ENCODE assay signal across 27 mouse cellular contexts in the genomic region with DNA sequence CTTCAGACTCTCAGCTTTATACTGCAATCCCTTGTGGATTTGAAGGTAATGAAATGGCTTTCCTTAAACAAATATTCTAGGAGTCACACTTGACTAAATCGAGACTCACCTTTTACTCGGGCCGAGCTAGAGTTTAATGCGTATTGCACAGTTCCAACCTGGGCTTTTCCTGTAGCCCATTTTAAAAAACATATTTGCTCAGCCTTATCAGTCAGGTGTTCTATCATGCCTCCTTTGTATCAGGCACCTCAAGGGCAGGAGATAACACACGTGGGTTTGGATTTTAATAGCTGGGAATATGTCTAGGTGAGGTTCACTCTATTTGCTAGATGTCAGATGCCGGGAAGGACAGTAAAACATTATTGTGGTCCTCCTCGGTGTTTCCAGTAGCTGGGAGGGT.
"Had no signal": no experiment of that assay in that cellular context is flagged by ENCODE, and none has a peak within 500 bp of the region (broad histone marks: within the 10 kb centered on the region; RNA-seq: fewer than 3 reads in every experiment).

No protein-coding gene starts in this region.

- ATAC-seq: forebrain, embryonic 16.5 days; hindbrain, postnatal 0 days had no signal

- H3K9me3 ChIP-seq: heart, embryonic 13.5 days; heart, embryonic 15.5 days; hindbrain, embryonic 13.5 days; hindbrain, embryonic 15.5 days; kidney, embryonic 15.5 days; limb, embryonic 10.5 days; limb, embryonic 12.5 days had no signal

- H3K9ac ChIP-seq: heart, embryonic 13.5 days; heart, embryonic 15.5 days; hindbrain, embryonic 13.5 days; hindbrain, embryonic 15.5 days; kidney, embryonic 15.5 days; limb, embryonic 12.5 days had no signal

- H3K27ac ChIP-seq: gastrocnemius, adult 2 months; heart, adult 2 months; heart, embryonic 13.5 days; heart, embryonic 15.5 days; hindbrain, embryonic 13.5 days; hindbrain, embryonic 15.5 days; hindbrain, postnatal 0 days; kidney, embryonic 15.5 days; kidney, postnatal 0 days; limb, embryonic 10.5 days; limb, embryonic 12.5 days had no signal

- H3K4me1 ChIP-seq: hindbrain, embryonic 13.5 days; hindbrain, embryonic 15.5 days had no signal

- H3K27me3 ChIP-seq: heart, embryonic 13.5 days; heart, embryonic 15.5 days; hindbrain, embryonic 15.5 days; kidney, embryonic 15.5 days; limb, embryonic 12.5 days had no signal

- H3K4me2 ChIP-seq: heart, embryonic 11.5 days; heart, embryonic 13.5 days; heart, embryonic 15.5 days; hindbrain, embryonic 13.5 days; hindbrain, embryonic 15.5 days; kidney, embryonic 15.5 days; limb, embryonic 12.5 days; liver, embryonic 11.5 days had no signal

- H3K4me3 ChIP-seq: gastrocnemius, adult 2 months; heart, adult 2 months; heart, embryonic 13.5 days; heart, embryonic 15.5 days; hindbrain, embryonic 13.5 days; hindbrain, embryonic 15.5 days; kidney, embryonic 15.5 days; limb, embryonic 10.5 days; limb, embryonic 12.5 days had no signal

- DNase-seq: gastrocnemius, adult 2 months; gastrocnemius, postnatal 10 days; gastrocnemius, postnatal 36 days; heart, adult 11 months; heart, adult 2 months; heart, postnatal 14 days; heart, postnatal 36 days; kidney, adult 11 months; kidney, adult 2 months; kidney, adult 9 months; kidney, postnatal 14 days; kidney, postnatal 36 days; layer of hippocampus, adult 9-11 months; layer of hippocampus, postnatal 36 days; liver had no signal

- H3K36me3 ChIP-seq: heart, embryonic 13.5 days; heart, embryonic 15.5 days; hindbrain, embryonic 13.5 days; hindbrain, embryonic 15.5 days; kidney, embryonic 15.5 days; limb, embryonic 10.5 days; limb, embryonic 12.5 days had no signal
